Mouse (Mus musculus): ENCODE measurements around the gene Prss42.

DNA sequence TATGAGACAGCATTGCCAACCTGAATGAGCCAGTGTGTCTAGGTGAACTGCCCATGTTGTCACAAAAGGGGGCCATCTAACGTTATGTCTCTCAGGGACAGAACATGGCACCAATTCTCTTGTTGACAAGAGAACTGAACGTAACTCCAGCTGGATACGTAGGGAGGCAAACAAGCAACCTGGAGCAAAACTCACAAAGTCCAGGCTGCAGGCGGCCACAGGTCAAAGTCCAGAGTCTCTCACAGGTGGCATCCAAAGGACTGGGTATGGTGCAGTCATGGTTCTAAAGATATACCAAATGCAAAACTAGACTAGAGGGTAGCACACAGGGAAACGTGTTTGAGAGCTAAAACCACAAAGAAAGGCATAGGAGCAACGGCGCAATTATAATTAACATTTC lies 23.5 kb downstream of the Prss42 start:
- TF ChIP-seq EP300 (IDR thresholded peaks at IDR 0.05; ENCODE audit: low read depth in 1 of 2, low read length in 2 of 2) (no peak), MEF2A (IDR thresholded peaks at IDR 0.05; ENCODE audit: extremely low read depth, insufficient replicate concordance, low read depth, low read length, poor library complexity, severe bottlenecking) (no peak), CHD1 (IDR thresholded peaks at IDR 0.05; ENCODE audit: low read depth, low read length) (no peak), MYC (IDR thresholded peaks at IDR 0.05; ENCODE audit: low read depth, low read length) (no peak), CTCF (IDR thresholded peaks at IDR 0.05 in 2 of 3, conservative IDR thresholded peaks at IDR 0.05 in 1 of 3; ENCODE audit: control insufficient read depth in 1 of 3, insufficient read depth in 1 of 3, low read depth in 2 of 3, low read length in 3 of 3, poor library complexity in 1 of 3, severe bottlenecking in 1 of 3) (no peak), MAZ (IDR thresholded peaks at IDR 0.05; ENCODE audit: low read depth, low read length) (no peak), ZKSCAN1 (IDR thresholded peaks at IDR 0.05; ENCODE audit: low read depth, low read length) (no peak), GATA1 (IDR thresholded peaks at IDR 0.05; ENCODE audit: low read depth, low read length) (no peak), ETS1 (IDR thresholded peaks at IDR 0.05; ENCODE audit: low read depth, low read length) (no peak), JUND (IDR thresholded peaks at IDR 0.05; ENCODE audit: low read depth, low read length) (no peak)
